Mouse (Mus musculus) E14TG2a.4 (cell line): ENCODE data around the gene Ptprn2.

ENCODE experiments used
- H3K27me3 ChIP-seq: 2 replicates; pipeline ENCODE4 v1.6.1; 2014; ENCODE audit warnings: low read length, control low read depth; ENCODE audit not compliant: insufficient read depth
- H3K36me3 ChIP-seq: 2 replicates; pipeline ENCODE4 v1.6.1; 2014; ENCODE audit warnings: low read length, control low read depth; ENCODE audit not compliant: insufficient read depth
- H3K4me1 ChIP-seq: replicated peaks from 2 replicates; pipeline ENCODE4 v1.6.1; 2014; ENCODE audit warnings: low read depth, low read length, control low read depth
- H3K4me3 ChIP-seq: replicated peaks from 2 replicates; pipeline ENCODE4 v1.5.1; 2014; ENCODE audit warnings: mild to moderate bottlenecking, low read length
- H3K9me3 ChIP-seq: 2 replicates; pipeline ENCODE4 v1.6.1; 2014; ENCODE audit warnings: low read length, control low read depth
- CTCF ChIP-seq: conservative IDR thresholded peaks from 2 replicates; pipeline ENCODE4 v1.5.1; 2014; ENCODE audit warnings: low read length
- NANOG ChIP-seq: IDR thresholded peaks from 2 replicates; pipeline ENCODE4 v1.6.1; 2014; ENCODE audit warnings: borderline replicate concordance, low read length, mixed read lengths
- POU5F1 ChIP-seq: IDR thresholded peaks from 2 replicates; pipeline ENCODE4 v1.6.1; 2014; ENCODE audit warnings: low read length, borderline replicate concordance

Ptprn2 gene

DNA sequence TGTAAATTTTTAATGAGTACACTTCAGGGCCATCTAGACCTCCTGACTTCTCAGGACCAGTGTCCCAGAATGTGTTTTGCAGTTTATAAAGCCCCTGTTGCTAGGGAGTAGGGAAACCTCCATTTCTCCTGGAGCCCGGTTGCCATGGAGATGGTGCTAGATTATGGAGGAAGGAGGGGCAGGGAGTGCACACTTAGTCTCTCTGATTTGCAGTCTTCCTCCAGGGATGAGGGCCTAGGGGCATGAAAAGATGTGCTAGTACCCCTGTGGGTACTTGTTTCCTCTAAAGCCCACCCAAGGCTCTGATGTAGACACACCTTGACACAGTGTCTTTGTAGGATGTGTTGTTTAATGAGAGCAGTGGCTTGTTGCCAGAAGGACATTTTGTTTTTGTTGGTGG lies 114.0 kb downstream of the Ptprn2 start:
- Histone ChIP-seq H3K4me1 (peaks cover 5% of the 10 kb centered on the region), H3K36me3 (no peaks in the 10 kb centered on the region), H3K27me3 (0 out of 2 replicates have a peak, but pooled peaks cover 10% of the 10 kb centered on the region), H3K4me3 (no peak overlapping the region), H3K9me3 (no peaks in the 10 kb centered on the region)
- TF ChIP-seq CTCF (no peak), POU5F1 (no peak), NANOG (no peak)

DNA sequence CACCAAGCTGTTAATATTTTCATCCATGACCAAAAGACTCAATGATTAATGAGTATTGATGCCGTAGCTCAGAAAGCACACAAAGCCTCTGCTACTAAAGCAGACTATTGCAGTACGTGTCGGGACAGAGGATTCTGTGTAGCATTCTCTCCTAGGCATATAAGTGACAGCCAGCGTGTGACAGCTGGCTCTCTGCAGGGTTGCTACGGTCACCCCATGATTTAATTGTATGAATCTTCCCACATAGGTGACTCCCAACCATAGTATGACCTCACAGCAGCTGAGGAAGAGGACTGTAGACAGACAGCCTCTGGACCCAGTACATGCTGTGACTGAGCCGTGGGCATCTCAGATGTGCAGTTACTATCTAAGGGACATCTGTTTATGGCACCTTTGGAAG lies 114.5 kb downstream of the Ptprn2 start:
- Histone ChIP-seq H3K36me3 (no peaks in the 10 kb centered on the region), H3K4me3 (no peak overlapping the region), H3K4me1 (peaks cover 5% of the 10 kb centered on the region), H3K27me3 (0 out of 2 replicates have a peak, but pooled peaks cover 10% of the 10 kb centered on the region), H3K9me3 (no peaks in the 10 kb centered on the region)
- TF ChIP-seq NANOG (no peak), POU5F1 (no peak), CTCF (no peak)

DNA sequence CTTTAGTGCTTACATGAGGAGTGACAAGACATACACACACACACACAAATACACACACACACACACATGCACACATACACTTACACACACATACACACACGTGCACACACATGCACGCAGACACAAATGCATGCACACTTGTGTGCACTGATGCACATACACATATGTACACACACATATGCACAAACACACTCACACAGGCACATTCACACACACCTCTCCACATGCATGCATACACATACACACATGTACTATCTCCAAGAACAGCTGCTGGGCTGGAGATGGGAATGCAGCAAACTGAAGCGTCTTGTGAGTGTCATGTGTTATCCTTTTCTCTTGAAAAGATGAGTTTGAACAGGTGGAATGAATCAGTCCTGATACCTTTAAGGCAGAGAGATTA lies 115.9 kb downstream of the Ptprn2 start:
- Histone ChIP-seq H3K4me1 (peaks cover 5% of the 10 kb centered on the region), H3K4me3 (no peak overlapping the region), H3K36me3 (no peaks in the 10 kb centered on the region), H3K9me3 (no peaks in the 10 kb centered on the region), H3K27me3 (no peaks in the 10 kb centered on the region)
- TF ChIP-seq POU5F1 (no peak), CTCF (no peak), NANOG (no peak)

DNA sequence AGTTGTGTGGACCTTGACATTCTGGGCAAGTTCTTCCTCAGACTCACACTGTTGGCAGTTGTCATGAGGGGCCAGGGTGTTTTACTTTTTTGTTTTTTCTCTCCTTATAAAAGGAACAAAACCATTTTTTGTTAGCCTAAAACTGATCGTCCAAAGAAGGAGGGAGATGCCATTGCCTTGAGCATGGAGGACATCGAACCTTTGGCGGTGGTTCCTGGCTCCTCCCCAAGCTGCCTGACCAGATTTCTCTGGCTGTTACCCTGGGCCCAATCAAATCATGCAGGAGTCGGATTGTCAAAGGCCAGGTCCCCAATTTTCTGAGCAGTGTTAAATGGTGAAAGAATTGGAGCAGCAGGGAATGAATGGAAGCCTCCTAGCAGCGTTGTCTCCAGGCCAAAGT lies 116.4 kb downstream of the Ptprn2 start:
- H3K9me3 ChIP-seq, result no peaks in the 10 kb centered on the region
- H3K4me1 ChIP-seq, result peaks cover 2% of the 10 kb centered on the region
- H3K36me3 ChIP-seq, result no peaks in the 10 kb centered on the region
- no peak overlapping the region for H3K4me3 ChIP-seq
- H3K27me3 ChIP-seq, result no peaks in the 10 kb centered on the region
- no peak for TF ChIP-seq POU5F1
- no peak for TF ChIP-seq CTCF
- no peak for TF ChIP-seq NANOG

DNA sequence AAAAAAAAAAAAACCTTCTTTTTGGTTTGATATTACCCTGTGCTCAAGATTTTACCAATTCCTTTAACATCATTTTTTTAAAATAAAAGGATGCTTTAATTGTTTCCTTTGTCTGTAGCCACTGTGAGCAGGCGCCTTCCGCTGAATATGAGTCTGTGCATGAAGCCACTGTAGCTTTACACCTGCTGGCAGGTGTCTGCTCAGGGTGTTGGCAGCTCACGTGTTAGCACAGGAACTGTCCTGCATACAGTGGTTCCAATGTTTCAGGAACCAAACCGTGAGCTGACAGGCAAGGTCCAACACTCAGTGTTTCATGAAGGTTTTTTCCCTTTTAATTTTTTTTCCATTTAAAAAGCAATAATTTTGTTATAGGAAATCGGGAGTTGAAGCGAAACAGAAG lies 123.1 kb downstream of the Ptprn2 start:
- H3K36me3 ChIP-seq, result no peaks in the 10 kb centered on the region
- H3K4me3 ChIP-seq, result no peak overlapping the region
- no peaks in the 10 kb centered on the region for H3K27me3 ChIP-seq
- H3K9me3 ChIP-seq, result no peaks in the 10 kb centered on the region
- TF ChIP-seq POU5F1 (no peak), NANOG (no peak), CTCF (no peak)
- H3K4me1 ChIP-seq, result no peaks in the 10 kb centered on the region

DNA sequence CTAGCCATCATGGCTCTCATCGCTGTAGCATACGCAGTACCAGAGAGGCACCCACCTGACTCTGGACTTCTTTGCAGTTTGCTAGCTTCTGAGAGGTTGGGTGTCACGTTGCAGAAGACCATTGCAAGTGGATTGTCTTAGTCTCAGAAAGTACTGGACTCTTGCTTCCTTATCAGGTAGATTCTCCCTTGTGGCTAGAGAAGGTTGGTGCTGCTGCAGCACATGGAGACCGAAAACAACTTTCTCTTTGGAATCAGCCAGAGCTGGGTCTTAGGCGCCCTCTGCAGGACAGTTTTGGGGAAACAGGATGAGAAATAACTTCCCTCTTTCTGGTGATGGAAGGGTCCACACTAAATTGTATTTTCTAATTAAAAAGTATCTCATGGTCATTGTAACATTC lies 134.3 kb downstream of the Ptprn2 start:
- TF ChIP-seq NANOG (no peak), CTCF (peak; percentile 56), POU5F1 (no peak)
- H3K27me3 ChIP-seq, result no peaks in the 10 kb centered on the region; the same call in 1 of the 2 replicates
- no peak overlapping the region for H3K4me3 ChIP-seq
- H3K4me1 ChIP-seq, result peaks cover 7% of the 10 kb centered on the region; the same call in 1 of the 2 replicates
- H3K9me3 ChIP-seq, result no peaks in the 10 kb centered on the region
- H3K36me3 ChIP-seq, result no peaks in the 10 kb centered on the region

DNA sequence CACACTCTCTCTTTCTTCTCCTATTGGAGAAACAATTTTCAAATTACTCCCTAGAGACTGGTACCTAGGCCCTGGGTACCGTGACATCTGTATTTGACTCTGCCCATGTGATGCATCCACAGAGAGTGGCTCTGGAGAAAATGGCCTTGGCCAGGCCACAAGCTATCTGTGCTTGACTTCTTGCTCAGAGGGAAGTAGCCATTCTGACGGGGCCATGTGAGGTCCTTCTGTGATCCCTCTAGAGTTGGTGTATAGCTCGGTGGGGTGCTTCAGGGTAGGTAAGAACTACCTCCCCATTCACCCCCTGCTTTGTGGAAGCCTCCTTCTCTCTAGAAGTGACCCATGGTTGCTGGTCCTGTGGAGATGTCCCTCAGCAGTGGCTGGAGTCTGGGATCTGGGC lies 134.8 kb downstream of the Ptprn2 start:
- Histone ChIP-seq H3K36me3 (no peaks in the 10 kb centered on the region), H3K9me3 (no peaks in the 10 kb centered on the region), H3K27me3 (no peaks in the 10 kb centered on the region; the same call in 1 of the 2 replicates), H3K4me3 (no peak overlapping the region), H3K4me1 (peaks cover 8% of the 10 kb centered on the region; the same call in 1 of the 2 replicates)
- TF ChIP-seq NANOG, result no peak
- no peak for TF ChIP-seq CTCF
- TF ChIP-seq POU5F1, result no peak

DNA sequence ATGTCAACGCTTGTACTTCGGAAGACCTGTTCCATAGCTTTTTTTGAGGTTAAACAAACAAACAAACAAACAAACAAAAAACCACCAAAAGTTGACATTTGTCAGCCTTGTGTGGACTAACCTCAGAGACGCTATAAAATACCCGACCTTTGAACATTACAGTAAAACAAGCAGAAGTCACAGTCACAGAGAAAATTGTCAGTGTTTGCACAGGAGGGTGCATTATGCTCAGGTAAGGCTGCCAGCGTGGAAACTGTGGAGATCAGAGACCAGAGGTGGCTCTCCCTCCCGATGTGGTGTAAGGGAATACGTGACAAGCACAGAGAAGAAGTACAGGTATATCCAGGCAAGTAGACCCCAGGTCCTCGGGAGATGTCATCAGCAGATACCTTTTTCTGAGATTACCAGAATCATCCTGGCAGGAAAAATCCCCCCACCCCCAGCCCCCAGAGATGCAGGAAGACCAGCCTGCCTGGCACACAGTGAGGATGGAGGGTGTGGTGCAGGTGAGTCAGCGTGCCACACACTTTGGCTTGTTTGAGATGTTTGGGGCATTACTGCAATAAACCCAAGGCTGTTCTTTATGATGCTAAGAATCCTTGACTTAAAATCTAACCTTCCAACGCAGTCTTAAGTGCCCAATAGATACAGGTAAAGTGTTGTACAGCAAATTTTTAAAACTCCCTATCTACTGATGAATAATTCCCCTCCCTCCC lies 136.0 kb downstream of the Ptprn2 start:
- TF ChIP-seq NANOG, result no peak
- TF ChIP-seq POU5F1, result no peak
- no peak for TF ChIP-seq CTCF
- Histone ChIP-seq H3K4me3 (no peak overlapping the region), H3K4me1 (peaks cover 11% of the 10 kb centered on the region), H3K36me3 (no peaks in the 10 kb centered on the region), H3K27me3 (no peaks in the 10 kb centered on the region; the same call in 1 of the 2 replicates), H3K9me3 (no peaks in the 10 kb centered on the region)
